Mouse (Mus musculus) MEL (cell line): ENCODE measurements around the gene Scgb1b19.
"Not testable (repeated sequence)": the region's sequence is repeated elsewhere in the genome, so short reads cannot be mapped to it uniquely, and the experiment has no call there.

ENCODE experiments used
- CHD1 ChIP-seq: IDR thresholded peaks from 2 replicates; pipeline ENCODE4 v1.6.1; 2012; ENCODE audit warnings: low read depth, mild to moderate bottlenecking, inconsistent platforms, low read length, improper control_type of control experiment
- CTCF ChIP-seq, 3 experiments: IDR thresholded peaks in 2 of 3; conservative IDR thresholded peaks in 1 of 3; 2 replicates each; pipeline ENCODE4 v1.5.1; 2011 to 2012; ENCODE audit warnings: low read length in 3 of 3, low read depth in 2 of 3, mild to moderate bottlenecking in 2 of 3, improper control_type of control experiment in 1 of 3, inconsistent platforms in 1 of 3, mixed read lengths in 1 of 3, moderate library complexity in 1 of 3; ENCODE audit not compliant: control insufficient read depth in 1 of 3, insufficient read depth in 1 of 3, poor library complexity in 1 of 3, severe bottlenecking in 1 of 3
- E2F4 ChIP-seq: IDR thresholded peaks from 2 replicates; pipeline ENCODE4 v1.6.1; 2011; ENCODE audit warnings: low read depth, low read length, improper control_type of control experiment, borderline replicate concordance
- GATA1 ChIP-seq: IDR thresholded peaks from 2 replicates; pipeline ENCODE4 v1.6.1; 2011; ENCODE audit warnings: low read depth, low read length, improper control_type of control experiment
- HCFC1 ChIP-seq: IDR thresholded peaks from 2 replicates; pipeline ENCODE4 v1.6.1; 2012; ENCODE audit warnings: low read depth, mild to moderate bottlenecking, inconsistent platforms, low read length, improper control_type of control experiment, moderate library complexity
- MXI1 ChIP-seq: IDR thresholded peaks from 2 replicates; pipeline ENCODE4 v1.6.1; 2011; ENCODE audit warnings: mild to moderate bottlenecking, low read depth, low read length, improper control_type of control experiment
- POLR2A ChIP-seq, 2 experiments: IDR thresholded peaks; 2 replicates each; pipeline ENCODE4 v1.6.1; 2011 to 2012; ENCODE audit warnings: low read length in 2 of 2, mild to moderate bottlenecking in 2 of 2, control low read depth in 1 of 2, improper control_type of control experiment in 1 of 2, low read depth in 1 of 2, moderate library complexity in 1 of 2; ENCODE audit not compliant: control insufficient read depth in 1 of 2, insufficient read depth in 1 of 2, poor library complexity in 1 of 2
- RCOR1 ChIP-seq: IDR thresholded peaks from 2 replicates; pipeline ENCODE4 v1.6.1; 2012; ENCODE audit warnings: low read depth, mild to moderate bottlenecking, inconsistent platforms, low read length, improper control_type of control experiment
- SMC3 ChIP-seq: IDR thresholded peaks from 2 replicates; pipeline ENCODE4 v1.6.1; 2011; ENCODE audit warnings: low read depth, low read length, improper control_type of control experiment
- ZC3H11A ChIP-seq: IDR thresholded peaks from 2 replicates; pipeline ENCODE4 v1.6.1; 2012; ENCODE audit warnings: low read depth, mild to moderate bottlenecking, inconsistent platforms, low read length, improper control_type of control experiment

GRCm38 (mm10) chr7:33286991-33287390 is at the start of gene Scgb1b19:
- not testable (repeated sequence) for TF ChIP-seq CTCF (IDR thresholded peaks at IDR 0.05 in 2 of 3, conservative IDR thresholded peaks at IDR 0.05 in 1 of 3; ENCODE audit: control insufficient read depth in 1 of 3, insufficient read depth in 1 of 3, low read depth in 2 of 3, low read length in 3 of 3, poor library complexity in 1 of 3, severe bottlenecking in 1 of 3); POLR2A (IDR thresholded peaks at IDR 0.05; ENCODE audit: control insufficient read depth in 1 of 2, insufficient read depth in 1 of 2, low read depth in 1 of 2, low read length in 2 of 2, poor library complexity in 1 of 2); E2F4; MXI1; GATA1; HCFC1; ZC3H11A; RCOR1; CHD1; SMC3
